Mouse (Mus musculus) small intestine, adult 2 months (tissue): ENCODE results near the gene Cox19.

Experiments
- CTCF ChIP-seq: fragments of 200-500 bp; IDR thresholded peaks from 2 replicates; pipeline ENCODE4 v1.5.1; 2012; ENCODE audit warnings: low read depth, mild to moderate bottlenecking, control low read depth, inconsistent platforms, low read length, moderate library complexity, mixed read lengths; ENCODE audit not compliant: insufficient replicate concordance, insufficient read length; ENCODE audit errors: extremely low read depth
- POLR2A ChIP-seq: fragments of 200-500 bp; IDR thresholded peaks from 2 replicates; pipeline ENCODE4 v1.6.1; 2012; ENCODE audit warnings: low read depth, mild to moderate bottlenecking, control low read depth, inconsistent platforms, low read length, moderate library complexity

GRCm38 (mm10) chr5:139327634-139328020, 23.6 kb downstream of the Cox19 start:
- TF ChIP-seq POLR2A (no peak), CTCF (no peak)
